7 mouse cellular contexts compared by ENCODE assay signal in genomic region chr8:78648918-78649317, GRCm38 (mm10).
A peak's percentile ranks its signal among the peaks of the same experiment; 100 is the strongest.
DNase-seq lines count a peak whose midpoint lies in the region.

No protein-coding gene starts in this region.

- H3K36me3 ChIP-seq in splenic B cell, adult 2 months (ENCODE audit: control insufficient read depth, insufficient read depth, low read length, poor library complexity, severe bottlenecking) = no peaks in the 10 kb centered on the region

- peak; percentile 37 for DNase-seq in 3134 (ENCODE audit: extremely low read depth, insufficient read length, low spot score)
- DNase-seq in A20 (ENCODE audit: low read depth, low spot score) = peak; percentile 55
- DNase-seq in adrenal gland, postnatal 4 days (ENCODE audit: low spot score in 2 of 2) = peak; percentile 41 to 56
- peak; percentile 25 to 62 for DNase-seq in frontal cortex, postnatal 25 days (ENCODE audit: low spot score in 2 of 2)
- peak; percentile 60 for DNase-seq in layer of hippocampus, adult 9-10 months (ENCODE audit: low spot score)
- peak; percentile 92 for DNase-seq in lung, postnatal 36 days
- DNase-seq in splenic B cell, adult 2 months (ENCODE audit: low read depth, low spot score) = peak; percentile 84

- H3K27me3 ChIP-seq in splenic B cell, adult 2 months (ENCODE audit: control insufficient read depth, insufficient read depth, low read length, poor library complexity, severe bottlenecking) = no peaks in the 10 kb centered on the region

Comparison
In these comparisons a context has a peak if more than half of its experiments do, and no peak if none do; other contexts are left out.
1. Peak in every context shown above with its lines: DNase-seq.
2. DNase-seq: peak in every context shown above with its lines; median percentile 92 in lung, postnatal 36 days; 84 in splenic B cell, adult 2 months; 60 in layer of hippocampus, adult 9-10 months; 55 in A20; 48 in adrenal gland, postnatal 4 days; 44 in frontal cortex, postnatal 25 days; 37 in 3134.